Mouse (Mus musculus) right cerebral cortex, adult 18-20 months (tissue): ENCODE data around the gene Ankle1.

Source experiments
- DNase-seq: peaks from one replicate; pipeline ENCODE4 v3.0.0; 2022; ENCODE audit warnings: mixed read lengths

Gene Ankle1

GRCm38 (mm10) chr8:71381971-71382961, 23.5 kb upstream of the Ankle1 start:
- peak; percentile 76 for DNase-seq

GRCm38 (mm10) chr8:71383396-71383795, 22.4 kb upstream of the Ankle1 start:
- no peak for DNase-seq

- no peak for DNase-seq
Observed at GRCm38 (mm10) chr8:71383860-71384259, 21.9 kb upstream of the Ankle1 start.

- DNase-seq = no peak
Observed at GRCm38 (mm10) chr8:71385212-71385835, 20.5 kb upstream of the Ankle1 start.

GRCm38 (mm10) chr8:71388267-71388666, 17.5 kb upstream of the Ankle1 start:
- no peak for DNase-seq

- no peak for DNase-seq
Observed at GRCm38 (mm10) chr8:71391696-71392095, 14.1 kb upstream of the Ankle1 start.

- no peak for DNase-seq
Observed at GRCm38 (mm10) chr8:71392391-71392790, 13.4 kb upstream of the Ankle1 start.

- DNase-seq = no peak
Observed at GRCm38 (mm10) chr8:71392871-71393270, 12.9 kb upstream of the Ankle1 start.

- no peak for DNase-seq
Observed at GRCm38 (mm10) chr8:71394481-71394880, 11.3 kb upstream of the Ankle1 start.

GRCm38 (mm10) chr8:71395071-71395470, 10.7 kb upstream of the Ankle1 start:
- no peak for DNase-seq

- no peak for DNase-seq
Observed at GRCm38 (mm10) chr8:71395629-71396028, 10.2 kb upstream of the Ankle1 start, which contains the start of gene Ushbp1. Gene Ushbp1 (minus strand): TSS chr8:71395802.

GRCm38 (mm10) chr8:71396639-71397305, 9.0 kb upstream of the Ankle1 start, which contains the start of gene Babam1:
Gene Babam1 (plus strand): TSS chr8:71396861.
- peak; percentile 96 for DNase-seq

GRCm38 (mm10) chr8:71397701-71398100, 8.1 kb upstream of the Ankle1 start:
- DNase-seq = no peak

- DNase-seq = no peak
Observed at GRCm38 (mm10) chr8:71400826-71401225, 5.0 kb upstream of the Ankle1 start.

GRCm38 (mm10) chr8:71401454-71401853, 4.4 kb upstream of the Ankle1 start:
- DNase-seq = no peak

GRCm38 (mm10) chr8:71402446-71402964, 3.3 kb upstream of the Ankle1 start:
- DNase-seq = no peak

GRCm38 (mm10) chr8:71403107-71403885, 2.5 kb upstream of the Ankle1 start:
- no peak for DNase-seq

GRCm38 (mm10) chr8:71404011-71404410, 1.8 kb upstream of the Ankle1 start:
- no peak for DNase-seq

- no peak for DNase-seq
Observed at GRCm38 (mm10) chr8:71404951-71405351, 859 bp upstream of the Ankle1 start.

GRCm38 (mm10) chr8:71406099-71407015, 547 bp downstream of the Ankle1 start:
- no peak for DNase-seq

GRCm38 (mm10) chr8:71407441-71407840, 1.6 kb downstream of the Ankle1 start:
- DNase-seq = no peak
